Mouse (Mus musculus) forebrain, embryonic 11.5 days (tissue): ENCODE measurements around the gene Sptssa. TPM values are rescaled to one million over a fixed set of nuclear protein-coding genes. Genes with fewer than 3 reads are reported as not detected.

Experiments
- ATAC-seq: fragments of 200-750 bp; cut with Nextera tagmentation; replicated peaks from 2 replicates; pipeline ENCODE4 v1.8.0; 2017; ENCODE audit warnings: moderate TSS enrichment; ENCODE audit not compliant: low FRiP score
- DNase-seq: peaks from one replicate; pipeline ENCODE4 v3.0.0-alpha.2; 2017; ENCODE audit warnings: low spot score
- H3K27ac ChIP-seq: fragments of 300-500 bp; sonication (generic); 2 replicates; pipeline ENCODE4 v1.5.1; 2014; ENCODE audit warnings: low read depth, low read length
- H3K27me3 ChIP-seq: fragments of 300-500 bp; sonication (generic); 2 replicates; pipeline ENCODE4 v1.6.1; 2014; ENCODE audit warnings: mild to moderate bottlenecking, low read length, mixed read lengths; ENCODE audit not compliant: control insufficient read depth, insufficient read depth
- H3K36me3 ChIP-seq: fragments of 300-500 bp; sonication (generic); 2 replicates; pipeline ENCODE4 v1.6.1; 2014; ENCODE audit warnings: mild to moderate bottlenecking, low read length, moderate library complexity, mixed read lengths; ENCODE audit not compliant: control insufficient read depth, insufficient read depth
- H3K4me1 ChIP-seq: fragments of 300-500 bp; sonication (generic); replicated peaks from 2 replicates; pipeline ENCODE4 v1.6.1; 2014; ENCODE audit warnings: low read length, mixed read lengths; ENCODE audit not compliant: control insufficient read depth, insufficient read depth
- H3K4me2 ChIP-seq: fragments of 300-500 bp; sonication (generic); 2 replicates; pipeline ENCODE4 v1.6.1; 2014; ENCODE audit warnings: low read depth, mild to moderate bottlenecking, low read length, moderate library complexity, mixed read lengths; ENCODE audit not compliant: severe bottlenecking
- H3K4me3 ChIP-seq: fragments of 300-500 bp; sonication (generic); 2 replicates; pipeline ENCODE4 v1.5.1; 2014; ENCODE audit warnings: low read depth, low read length
- H3K9ac ChIP-seq: fragments of 300-500 bp; sonication (generic); 2 replicates; pipeline ENCODE4 v1.6.1; 2014; ENCODE audit warnings: low read length
- H3K9me3 ChIP-seq: fragments of 300-500 bp; sonication (generic); 2 replicates; pipeline ENCODE4 v1.6.1; 2016; ENCODE audit warnings: low read length, mixed read lengths; ENCODE audit not compliant: control insufficient read depth
- WGBS: fragments of 180-500 bp; shearing (Covaris S2); extraction: QIAGEN DNeasy Blood & Tissue Kit; methylation state at CpG from one replicate; pipeline ENCODE4 v1.1.7; 2014; 5-methylcytosine and 5-hydroxymethylcytosine counted together
- polyA plus RNA-seq: library from polyadenylated mRNA; unstranded; fragments of >200 nt; fragmentation: Nextera tagmentation; extraction: Ambion mirVana; gene quantifications from 2 replicates; pipeline ENCODE4 v1.2.1, GENCODE M21; 2014

Gene Sptssa
- polyA plus RNA-seq, 1 experiment from 2014 or later = 179 TPM

GRCm38 (mm10) chr12:54651820-54652219, 4.6 kb downstream of the Sptssa start:
- Histone ChIP-seq H3K36me3 (no peaks in the 10 kb centered on the region), H3K27me3 (no peaks in the 10 kb centered on the region), H3K9me3 (no peaks in the 10 kb centered on the region), H3K9ac (no peak overlapping the region), H3K4me1 (peaks cover 3% of the 10 kb centered on the region; the same call in 1 of the 2 replicates), H3K27ac (no peak overlapping the region), H3K4me2 (no peak overlapping the region), H3K4me3 (no peak overlapping the region)
- DNase-seq (no peak), ATAC-seq (no peak)
- 85% methylated on average over 8 of the region's 8 CpGs for WGBS

GRCm38 (mm10) chr12:54651158-54651557, 5.2 kb downstream of the Sptssa start:
- H3K4me2 ChIP-seq = no peak overlapping the region
- no peak for ATAC-seq
- 86% methylated on average over 1 of the region's 1 CpGs for WGBS

GRCm38 (mm10) chr12:54644947-54645346, 11.4 kb downstream of the Sptssa start:
- Histone ChIP-seq H3K9me3 (no peaks in the 10 kb centered on the region), H3K27ac (no peak overlapping the region), H3K4me3 (no peak overlapping the region), H3K27me3 (no peaks in the 10 kb centered on the region), H3K36me3 (no peaks in the 10 kb centered on the region), H3K4me2 (no peak overlapping the region), H3K9ac (no peak overlapping the region), H3K4me1 (no peaks in the 10 kb centered on the region)
- 75% methylated on average over 2 of the region's 2 CpGs for WGBS
- no peak for ATAC-seq
- no peak for DNase-seq

More at GRCm38 (mm10) chr12:54651158-54651557, 5.2 kb downstream of the Sptssa start:
- Histone ChIP-seq H3K4me3 (no peak overlapping the region), H3K36me3 (no peaks in the 10 kb centered on the region), H3K9me3 (no peaks in the 10 kb centered on the region), H3K27ac (no peak overlapping the region), H3K27me3 (no peaks in the 10 kb centered on the region), H3K4me1 (peaks cover 3% of the 10 kb centered on the region; the same call in 1 of the 2 replicates), H3K9ac (no peak overlapping the region)
- DNase-seq = no peak

GRCm38 (mm10) chr12:54643320-54643892, 13.0 kb downstream of the Sptssa start:
- H3K9me3 ChIP-seq = no peaks in the 10 kb centered on the region
- ATAC-seq = no peak
- no peak for DNase-seq
- 89% methylated on average over 5 of the region's 5 CpGs for WGBS
- no peak overlapping the region for H3K4me3 ChIP-seq
- H3K36me3 ChIP-seq = no peaks in the 10 kb centered on the region
- no peaks in the 10 kb centered on the region for H3K27me3 ChIP-seq
- no peak overlapping the region for H3K27ac ChIP-seq
- H3K4me2 ChIP-seq = no peak overlapping the region
- H3K4me1 ChIP-seq = no peaks in the 10 kb centered on the region
- H3K9ac ChIP-seq = no peak overlapping the region

GRCm38 (mm10) chr12:54641374-54641773, 15.0 kb downstream of the Sptssa start:
- H3K4me3 ChIP-seq = no peak overlapping the region
- no peak overlapping the region for H3K27ac ChIP-seq
- no peak overlapping the region for H3K9ac ChIP-seq
- ATAC-seq = no peak
- H3K9me3 ChIP-seq = no peaks in the 10 kb centered on the region
- H3K27me3 ChIP-seq = no peaks in the 10 kb centered on the region
- H3K36me3 ChIP-seq = no peaks in the 10 kb centered on the region
- WGBS = 96% methylated on average over 4 of the region's 4 CpGs
- DNase-seq = no peak
- H3K4me1 ChIP-seq = no peaks in the 10 kb centered on the region
- no peak overlapping the region for H3K4me2 ChIP-seq

- Histone ChIP-seq H3K4me2 (no peak overlapping the region), H3K36me3 (no peaks in the 10 kb centered on the region), H3K27me3 (no peaks in the 10 kb centered on the region), H3K4me1 (no peaks in the 10 kb centered on the region), H3K9ac (no peak overlapping the region), H3K9me3 (no peaks in the 10 kb centered on the region), H3K4me3 (no peak overlapping the region), H3K27ac (no peak overlapping the region)
- WGBS = 93% methylated on average over 6 of the region's 6 CpGs
- ATAC-seq (no peak), DNase-seq (no peak)
Observed at GRCm38 (mm10) chr12:54640259-54640658, 16.1 kb downstream of the Sptssa start.

- 92% methylated on average over 1 of the region's 1 CpGs for WGBS
- ATAC-seq (no peak), DNase-seq (no peak)
- H3K4me3 ChIP-seq = no peak overlapping the region
- no peaks in the 10 kb centered on the region for H3K4me1 ChIP-seq
- no peaks in the 10 kb centered on the region for H3K36me3 ChIP-seq
- H3K9me3 ChIP-seq = no peaks in the 10 kb centered on the region
- H3K4me2 ChIP-seq = no peak overlapping the region
- no peaks in the 10 kb centered on the region for H3K27me3 ChIP-seq
- H3K9ac ChIP-seq = no peak overlapping the region
- H3K27ac ChIP-seq = no peak overlapping the region
Observed at GRCm38 (mm10) chr12:54637033-54637432, 19.3 kb downstream of the Sptssa start.

- no peak for ATAC-seq
- H3K4me1 ChIP-seq = no peaks in the 10 kb centered on the region
- no peak overlapping the region for H3K4me3 ChIP-seq
- no peaks in the 10 kb centered on the region for H3K9me3 ChIP-seq
- H3K9ac ChIP-seq = no peak overlapping the region
- H3K4me2 ChIP-seq = no peak overlapping the region
- H3K27me3 ChIP-seq = no peaks in the 10 kb centered on the region
- 70% methylated on average over 2 of the region's 2 CpGs for WGBS
- no peak for DNase-seq
- no peak overlapping the region for H3K27ac ChIP-seq
- no peaks in the 10 kb centered on the region for H3K36me3 ChIP-seq
Observed at GRCm38 (mm10) chr12:54632141-54632540, 24.2 kb downstream of the Sptssa start.

- ATAC-seq = no peak
- WGBS = 88% methylated on average over 2 of the region's 2 CpGs
- DNase-seq = no peak
Observed at GRCm38 (mm10) chr12:54621942-54622341, 34.4 kb downstream of the Sptssa start.

More at GRCm38 (mm10) chr12:54621942-54622341, 34.4 kb downstream of the Sptssa start:
- no peak overlapping the region for H3K27ac ChIP-seq
- H3K4me1 ChIP-seq = no peaks in the 10 kb centered on the region
- no peaks in the 10 kb centered on the region for H3K27me3 ChIP-seq
- no peak overlapping the region for H3K9ac ChIP-seq
- H3K4me3 ChIP-seq = no peak overlapping the region
- H3K4me2 ChIP-seq = no peak overlapping the region
- H3K36me3 ChIP-seq = no peaks in the 10 kb centered on the region
- no peaks in the 10 kb centered on the region for H3K9me3 ChIP-seq
